8 mouse cellular contexts compared by ENCODE assay signal in genomic region chr9:107611456-107612190, GRCm38 (mm10). TPM values are rescaled to one million over a fixed set of nuclear protein-coding genes. Genes with fewer than 3 reads are reported as not detected.
DNase-seq lines count a peak whose midpoint lies in the region; ATAC-seq and TF ChIP-seq lines count a peak whose summit lies in the region.

No protein-coding gene starts in this region.

- 71% methylated on average over 6 of the region's 6 CpGs for WGBS in cerebellum, adult 2 months
- 60% methylated on average over 6 of the region's 6 CpGs for WGBS in heart, embryonic 13.5 days
- WGBS in liver, embryonic 14.5 days (ENCODE audit: insufficient replicate concordance) = 36% methylated on average over 6 of the region's 6 CpGs

- ATAC-seq in G1E (ENCODE audit: extremely low read depth, insufficient number of reproducible peaks, low FRiP score, poor library complexity, severe bottlenecking) = no peak
- ATAC-seq in heart, embryonic 13.5 days (ENCODE audit: extremely low read depth, insufficient number of reproducible peaks, low FRiP score, low TSS enrichment) = no peak
- 0 out of 2 replicates have a peak, but pooled peaks have one; percentile 1 for ATAC-seq in liver, embryonic 14.5 days (ENCODE audit: insufficient read depth)
- no peak for ATAC-seq in CD4-positive, CD25-positive, alpha-beta regulatory T cell, adult 4 months

- no peak for DNase-seq in cerebellum, adult 2 months
- no peak for DNase-seq in cerebellum, postnatal 36 days
- no peak for DNase-seq in G1E (ENCODE audit: low spot score)
- no peak for DNase-seq in liver, embryonic 14.5 days (ENCODE audit: low read depth in 3 of 3, low spot score in 3 of 3)
- DNase-seq in cerebellum, postnatal 14 days = no peak
- no peak for DNase-seq in right cerebral cortex, postnatal 25 days

- H3K4me2 ChIP-seq in heart, embryonic 13.5 days = peak overlapping the region; percentile 75
- H3K4me2 ChIP-seq in liver, embryonic 14.5 days (ENCODE audit: low read depth) = peak overlapping the region; percentile 82

- peak overlapping the region; percentile 98 for H3K27ac ChIP-seq in cerebellum, adult 2 months (ENCODE audit: insufficient read depth, low read length)
- H3K27ac ChIP-seq in heart, embryonic 13.5 days (replicated peaks) = peak overlapping the region; percentile 92
- H3K27ac ChIP-seq in liver, embryonic 14.5 days = no peak overlapping the region

- H3K27me3 ChIP-seq in cerebellum, adult 2 months (ENCODE audit: control insufficient read depth, insufficient read depth, low read length) = no peaks in the 10 kb centered on the region
- H3K27me3 ChIP-seq in G1E (ENCODE audit: insufficient read depth, low read length) = peaks cover 23% of the 10 kb centered on the region
- H3K27me3 ChIP-seq in heart, embryonic 13.5 days (replicated peaks) = no peaks in the 10 kb centered on the region
- H3K27me3 ChIP-seq in liver, embryonic 14.5 days (ENCODE audit: control insufficient read depth, insufficient read depth, low read length) = no peaks in the 10 kb centered on the region

- H3K9me3 ChIP-seq in G1E (replicated peaks) = no peaks in the 10 kb centered on the region
- no peaks in the 10 kb centered on the region for H3K9me3 ChIP-seq in heart, embryonic 13.5 days
- H3K9me3 ChIP-seq in liver, embryonic 14.5 days (ENCODE audit: control insufficient read depth, low read length) = no peaks in the 10 kb centered on the region

- no peak for TF ChIP-seq POLR2A in cerebellum, adult 2 months (IDR thresholded peaks at IDR 0.05; ENCODE audit: borderline replicate concordance, insufficient read depth, low read length)

- peaks cover 9% of the 10 kb centered on the region for H3K4me1 ChIP-seq in cerebellum, adult 2 months (ENCODE audit: control insufficient read depth, insufficient read depth, low read length)
- H3K4me1 ChIP-seq in G1E (ENCODE audit: insufficient read depth, low read depth, low read length) = peaks cover 51% of the 10 kb centered on the region
- H3K4me1 ChIP-seq in heart, embryonic 13.5 days = peaks cover 82% of the 10 kb centered on the region
- H3K4me1 ChIP-seq in liver, embryonic 14.5 days (replicated peaks; ENCODE audit: control insufficient read depth in 2 of 2, insufficient read depth in 2 of 2, low read length in 1 of 2) = peaks cover 5 to 17% of the 10 kb centered on the region in 2 experiments

- H3K36me3 ChIP-seq in G1E (replicated peaks) = peaks cover 31% of the 10 kb centered on the region
- peaks cover 32% of the 10 kb centered on the region for H3K36me3 ChIP-seq in heart, embryonic 13.5 days
- H3K36me3 ChIP-seq in liver, embryonic 14.5 days (replicated peaks; ENCODE audit: control insufficient read depth, insufficient read depth, low read depth) = peaks cover 20% of the 10 kb centered on the region

- H3K9ac ChIP-seq in heart, embryonic 13.5 days = peak overlapping the region; percentile 85
- no peak overlapping the region for H3K9ac ChIP-seq in liver, embryonic 14.5 days (replicated peaks)

- H3K4me3 ChIP-seq in cerebellum, adult 2 months (replicated peaks; ENCODE audit: insufficient read depth, low read depth, low read length) = peak overlapping the region; percentile 53
- peak overlapping the region; percentile 68; the same call in 1 of the 2 replicates for H3K4me3 ChIP-seq in G1E (ENCODE audit: low read depth, low read length)
- H3K4me3 ChIP-seq in heart, embryonic 13.5 days = peak overlapping the region; percentile 49; the same call in 1 of the 2 replicates
- no peak overlapping the region for H3K4me3 ChIP-seq in liver, embryonic 14.5 days (ENCODE audit: insufficient read depth in 1 of 2, low read depth in 2 of 2, low read length in 2 of 2)

- no peak for TF ChIP-seq CTCF in cerebellum, adult 2 months (IDR thresholded peaks at IDR 0.05; ENCODE audit: borderline replicate concordance, insufficient read depth, low read depth, low read length)
- no peak for TF ChIP-seq CTCF in G1E (IDR thresholded peaks at IDR 0.05; ENCODE audit: low read depth, low read length)
- no peak for TF ChIP-seq CTCF in liver, embryonic 14.5 days (IDR thresholded peaks at IDR 0.05; ENCODE audit: low read depth)

- TF ChIP-seq EP300 in liver, embryonic 14.5 days (IDR thresholded peaks at IDR 0.05; ENCODE audit: low read depth) = no peak

RNA-seq across cellular contexts. Expression of gene Sema3b, which starts 2.6 kb away (rescaled TPM):
- 3.9 and 6.4 TPM in 2 replicates for polyA plus RNA-seq in cerebellum, adult 2 months (2012; rRNA removed)
- not detected in 2 replicates for total RNA-seq in G1E (2014; fragmentation: Nextera tagmentation)
- 0.27 TPM in 1 of 2 replicates, not detected in the other for total RNA-seq in G1E (2017)
- polyA plus RNA-seq in G1E (2012) = not detected in 2 replicates
- polyA plus RNA-seq in heart, embryonic 13.5 days (2015; fragmentation: Nextera tagmentation; extraction: Ambion mirVana) = 9.9 and 11.8 TPM in 2 replicates
- polyA plus RNA-seq in liver, embryonic 14.5 days (2012; rRNA removed) = 0.22 and 0.31 TPM in 2 replicates
- 0.25 and 0.33 TPM in 2 replicates for polyA plus RNA-seq in liver, embryonic 14.5 days (2014; fragmentation: Nextera tagmentation; extraction: Ambion mirVana)
- not detected for polyA plus RNA-seq in CD4-positive, CD25-positive, alpha-beta regulatory T cell, adult 4 months (2017; shearing (Covaris generic))

RNA-seq across cellular contexts. Expression of gene Gnai2, which starts 23.5 kb away (rescaled TPM):
- polyA plus RNA-seq in cerebellum, adult 2 months (2012; rRNA removed) = 273 and 301 TPM in 2 replicates
- total RNA-seq in G1E (2014; fragmentation: Nextera tagmentation) (337 and 375 TPM in 2 replicates), G1E (2017) (232 TPM in 2 replicates)
- polyA plus RNA-seq in G1E (2012) = 657 and 787 TPM in 2 replicates
- polyA plus RNA-seq in heart, embryonic 13.5 days (2015; fragmentation: Nextera tagmentation; extraction: Ambion mirVana) = 387 and 392 TPM in 2 replicates
- polyA plus RNA-seq in liver, embryonic 14.5 days (2012; rRNA removed) = 94.3 and 124 TPM in 2 replicates
- 137 and 138 TPM in 2 replicates for polyA plus RNA-seq in liver, embryonic 14.5 days (2014; fragmentation: Nextera tagmentation; extraction: Ambion mirVana)
- polyA plus RNA-seq in CD4-positive, CD25-positive, alpha-beta regulatory T cell, adult 4 months (2017; shearing (Covaris generic)) = 100 to 1,000 TPM; 120 to 139 TPM

RNA-seq across cellular contexts. Expression of gene Ifrd2, which starts 24.2 kb away (rescaled TPM):
- 20.2 and 23.4 TPM in 2 replicates for polyA plus RNA-seq in cerebellum, adult 2 months (2012; rRNA removed)
- total RNA-seq in G1E (2014; fragmentation: Nextera tagmentation) (178 and 183 TPM in 2 replicates), G1E (2017) (76.0 and 76.7 TPM in 2 replicates)
- 153 and 156 TPM in 2 replicates for polyA plus RNA-seq in G1E (2012)
- 35.7 and 41.3 TPM in 2 replicates for polyA plus RNA-seq in heart, embryonic 13.5 days (2015; fragmentation: Nextera tagmentation; extraction: Ambion mirVana)
- polyA plus RNA-seq in liver, embryonic 14.5 days (2012; rRNA removed) = 113 and 135 TPM in 2 replicates
- 149 and 173 TPM in 2 replicates for polyA plus RNA-seq in liver, embryonic 14.5 days (2014; fragmentation: Nextera tagmentation; extraction: Ambion mirVana)
- polyA plus RNA-seq in CD4-positive, CD25-positive, alpha-beta regulatory T cell, adult 4 months (2017; shearing (Covaris generic)) = 10 to 100 TPM; 30.1 to 36.2 TPM

RNA-seq across cellular contexts. Expression of gene Hyal3, which starts 31.0 kb away (rescaled TPM):
- polyA plus RNA-seq in cerebellum, adult 2 months (2012; rRNA removed) = 1.1 TPM in 2 replicates
- total RNA-seq in G1E (2014; fragmentation: Nextera tagmentation) = 4.6 and 7.7 TPM in 2 replicates
- total RNA-seq in G1E (2017) = 1.1 and 1.4 TPM in 2 replicates
- polyA plus RNA-seq in G1E (2012) = 0.29 and 0.53 TPM in 2 replicates
- 0.48 and 0.68 TPM in 2 replicates for polyA plus RNA-seq in heart, embryonic 13.5 days (2015; fragmentation: Nextera tagmentation; extraction: Ambion mirVana)
- 0.45 and 0.80 TPM in 2 replicates for polyA plus RNA-seq in liver, embryonic 14.5 days (2012; rRNA removed)
- 0.69 and 0.87 TPM in 2 replicates for polyA plus RNA-seq in liver, embryonic 14.5 days (2014; fragmentation: Nextera tagmentation; extraction: Ambion mirVana)
- polyA plus RNA-seq in CD4-positive, CD25-positive, alpha-beta regulatory T cell, adult 4 months (2017; shearing (Covaris generic)) = 1 to 10 TPM in 1 of 2 experiments, under 1 TPM in 1; 0.90 to 1.4 TPM

RNA-seq across cellular contexts. Expression of gene Naa80, which starts 32.9 kb away (rescaled TPM):
- polyA plus RNA-seq in cerebellum, adult 2 months (2012; rRNA removed) = 19.5 and 21.6 TPM in 2 replicates
- total RNA-seq in G1E (2014; fragmentation: Nextera tagmentation) (17.1 and 17.4 TPM in 2 replicates), G1E (2017) (13.1 and 14.6 TPM in 2 replicates)
- 53.5 and 53.8 TPM in 2 replicates for polyA plus RNA-seq in G1E (2012)
- polyA plus RNA-seq in heart, embryonic 13.5 days (2015; fragmentation: Nextera tagmentation; extraction: Ambion mirVana) = 13.9 and 14.6 TPM in 2 replicates
- 11.4 and 16.9 TPM in 2 replicates for polyA plus RNA-seq in liver, embryonic 14.5 days (2012; rRNA removed)
- 8.9 and 11.8 TPM in 2 replicates for polyA plus RNA-seq in liver, embryonic 14.5 days (2014; fragmentation: Nextera tagmentation; extraction: Ambion mirVana)
- 10 to 100 TPM; 25.4 to 34.9 TPM for polyA plus RNA-seq in CD4-positive, CD25-positive, alpha-beta regulatory T cell, adult 4 months (2017; shearing (Covaris generic))

Comparison
In these comparisons a context has a peak if more than half of its experiments do, and no peak if none do; other contexts are left out.
1. H3K4me3 ChIP-seq: peak in cerebellum, adult 2 months (single experiment), G1E (single experiment) and heart, embryonic 13.5 days (single experiment); none in liver, embryonic 14.5 days (0 of 2).